Mouse (Mus musculus): ENCODE data around the gene Gria2. TPM values are rescaled to one million over a fixed set of nuclear protein-coding genes. Genes with fewer than 3 reads are reported as not detected.

Gene Gria2
- polyA plus RNA-seq, 1 experiment from 2014 or later: 1.6 TPM

- Histone ChIP-seq H3K9me3 (replicated peaks) (no peaks in the 10 kb centered on the region), H3K9ac (no peak overlapping the region), H3K4me3 (replicated peaks) (no peak overlapping the region), H3K27me3 (no peaks in the 10 kb centered on the region), H3K36me3 (no peaks in the 10 kb centered on the region), H3K4me1 (no peaks in the 10 kb centered on the region), H3K4me2 (replicated peaks) (no peak overlapping the region), H3K27ac (replicated peaks) (no peak overlapping the region)
- WGBS: 63% methylated on average over 5 of the region's 5 CpGs
- no peak for ATAC-seq (ENCODE audit: insufficient number of reproducible peaks, low FRiP score, low TSS enrichment, low read depth)
These were observed 137.5 kb downstream of the Gria2 start for GRCm38 (mm10) chr3:80665105-80665504.

GRCm38 (mm10) chr3:80663293-80663692 is 139.3 kb downstream of the Gria2 start:
- no peak overlapping the region for H3K4me3 ChIP-seq (replicated peaks)
- no peaks in the 10 kb centered on the region for H3K27me3 ChIP-seq
- WGBS: 55% methylated on average over 2 of the region's 2 CpGs
- H3K36me3 ChIP-seq: no peaks in the 10 kb centered on the region
- no peaks in the 10 kb centered on the region for H3K4me1 ChIP-seq
- no peak overlapping the region for H3K27ac ChIP-seq (replicated peaks)
- no peak overlapping the region for H3K4me2 ChIP-seq (replicated peaks)
- no peak for ATAC-seq (ENCODE audit: insufficient number of reproducible peaks, low FRiP score, low TSS enrichment, low read depth)
- no peak overlapping the region for H3K9ac ChIP-seq
- H3K9me3 ChIP-seq (replicated peaks): no peaks in the 10 kb centered on the region

DNA sequence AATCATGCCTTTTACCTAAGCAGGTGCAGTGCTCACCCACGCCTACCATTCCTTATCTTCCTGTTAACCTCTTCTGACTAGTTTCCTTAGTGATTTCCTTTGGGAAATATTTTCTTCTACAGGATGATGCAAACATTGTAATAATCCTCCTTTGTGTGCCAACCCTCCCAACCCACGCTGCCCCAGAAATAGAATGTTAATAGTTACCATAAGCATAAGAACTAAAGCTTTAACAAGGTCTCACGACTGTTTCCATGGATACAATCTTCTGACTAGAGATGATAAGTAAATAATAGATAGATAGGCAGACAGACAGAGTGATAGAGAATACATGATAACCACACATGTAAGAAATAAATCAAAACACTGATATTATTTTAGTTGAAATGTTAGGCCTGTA is 140.8 kb downstream of the Gria2 start:
- Histone ChIP-seq H3K9me3 (replicated peaks) (no peaks in the 10 kb centered on the region), H3K9ac (no peak overlapping the region), H3K4me2 (replicated peaks) (no peak overlapping the region), H3K36me3 (no peaks in the 10 kb centered on the region), H3K27me3 (no peaks in the 10 kb centered on the region), H3K4me3 (replicated peaks) (no peak overlapping the region), H3K4me1 (no peaks in the 10 kb centered on the region), H3K27ac (replicated peaks) (no peak overlapping the region)
- ATAC-seq (ENCODE audit: insufficient number of reproducible peaks, low FRiP score, low TSS enrichment, low read depth): no peak
- 63% methylated on average over 3 of the region's 3 CpGs for WGBS

- Histone ChIP-seq H3K27me3 (no peaks in the 10 kb centered on the region), H3K36me3 (no peaks in the 10 kb centered on the region), H3K27ac (replicated peaks) (no peak overlapping the region), H3K9ac (no peak overlapping the region), H3K4me2 (replicated peaks) (no peak overlapping the region), H3K4me3 (replicated peaks) (no peak overlapping the region), H3K4me1 (no peaks in the 10 kb centered on the region), H3K9me3 (replicated peaks) (no peaks in the 10 kb centered on the region)
- 74% methylated on average over 5 of the region's 5 CpGs for WGBS
- ATAC-seq (ENCODE audit: insufficient number of reproducible peaks, low FRiP score, low TSS enrichment, low read depth): no peak
These were observed 150.4 kb downstream of the Gria2 start for GRCm38 (mm10) chr3:80652213-80652612.

Small RNA genes within 50 kb of the gene (microRNA-seq; reads per million reads assigned to microRNA genes)
- gene Gm25749 (ENCODE audit: borderline number of aligned reads): not detected

Other genes starting within 250 kb of the Gria2 start
- 10.7 and 11.1 TPM in 2 replicates for gene Glrb, start 110.8 kb upstream of the Gria2 start, polyA plus RNA-seq (2015; fragmentation: Nextera tagmentation; extraction: Ambion mirVana)
- 26.9 and 28.4 TPM in 2 replicates for gene Pdgfc, start 233.6 kb upstream of the Gria2 start, polyA plus RNA-seq (2015; fragmentation: Nextera tagmentation; extraction: Ambion mirVana)

Measured in embryonic facial prominence, embryonic 15.5 days (tissue).